Mouse (Mus musculus) urinary bladder, postnatal 36 days (tissue): ENCODE measurements around the gene Nacc1.
"Not testable (repeated sequence)": the region's sequence is repeated elsewhere in the genome, so short reads cannot be mapped to it uniquely, and the experiment has no call there.

Experiments used
- DNase-seq, 2 experiments: peaks; one replicate each; pipeline ENCODE4 v3.0.0; 2022; ENCODE audit warnings: low spot score in 2 of 2, mixed read lengths in 1 of 2

The Nacc1 gene

DNA sequence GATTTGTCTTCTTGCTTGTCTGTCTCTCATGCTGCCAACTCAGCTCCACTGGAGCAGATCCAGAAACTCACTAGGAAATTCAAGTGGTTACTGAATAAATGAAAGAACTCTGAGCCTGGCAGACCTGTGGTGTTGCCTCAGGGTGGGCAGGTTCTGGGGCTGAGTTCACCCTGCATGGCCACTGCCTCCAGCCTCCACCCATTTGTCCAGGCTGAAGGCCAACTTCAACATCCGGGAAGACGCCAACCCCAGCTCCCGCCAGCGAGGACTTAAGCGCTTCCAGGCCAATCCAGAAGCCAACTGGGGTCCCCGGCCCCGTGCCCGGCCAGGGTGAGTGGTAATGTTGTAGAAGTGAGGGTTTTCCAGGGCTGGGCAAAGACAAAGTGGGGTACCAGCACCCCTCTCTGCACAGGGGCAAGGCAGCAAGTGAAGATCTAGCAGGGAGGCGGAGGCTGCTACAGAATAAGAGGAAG, 11.3 kb upstream of the Nacc1 start:
- DNase-seq = peak; percentile 38 to 77

DNA sequence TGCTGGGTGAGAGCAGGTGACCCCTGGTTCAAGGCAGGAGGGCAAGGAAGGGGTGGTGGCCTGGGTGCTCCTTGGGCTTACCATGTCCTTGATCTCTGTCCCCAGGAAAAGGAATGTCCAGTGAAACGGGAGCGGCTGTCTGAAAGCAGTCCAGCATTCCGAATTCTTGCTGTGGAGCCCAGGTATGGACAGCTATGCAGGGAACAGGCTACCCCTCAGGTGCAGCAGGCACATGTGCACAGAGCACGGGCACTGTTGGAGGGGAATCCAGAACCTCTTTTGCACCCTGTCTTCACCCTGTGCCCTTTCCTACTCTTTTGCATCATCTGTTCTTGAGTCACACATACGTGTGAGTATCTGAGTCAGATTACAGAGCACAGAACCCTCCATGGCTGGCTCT, 10.6 kb upstream of the Nacc1 start:
- DNase-seq = no peak

DNA sequence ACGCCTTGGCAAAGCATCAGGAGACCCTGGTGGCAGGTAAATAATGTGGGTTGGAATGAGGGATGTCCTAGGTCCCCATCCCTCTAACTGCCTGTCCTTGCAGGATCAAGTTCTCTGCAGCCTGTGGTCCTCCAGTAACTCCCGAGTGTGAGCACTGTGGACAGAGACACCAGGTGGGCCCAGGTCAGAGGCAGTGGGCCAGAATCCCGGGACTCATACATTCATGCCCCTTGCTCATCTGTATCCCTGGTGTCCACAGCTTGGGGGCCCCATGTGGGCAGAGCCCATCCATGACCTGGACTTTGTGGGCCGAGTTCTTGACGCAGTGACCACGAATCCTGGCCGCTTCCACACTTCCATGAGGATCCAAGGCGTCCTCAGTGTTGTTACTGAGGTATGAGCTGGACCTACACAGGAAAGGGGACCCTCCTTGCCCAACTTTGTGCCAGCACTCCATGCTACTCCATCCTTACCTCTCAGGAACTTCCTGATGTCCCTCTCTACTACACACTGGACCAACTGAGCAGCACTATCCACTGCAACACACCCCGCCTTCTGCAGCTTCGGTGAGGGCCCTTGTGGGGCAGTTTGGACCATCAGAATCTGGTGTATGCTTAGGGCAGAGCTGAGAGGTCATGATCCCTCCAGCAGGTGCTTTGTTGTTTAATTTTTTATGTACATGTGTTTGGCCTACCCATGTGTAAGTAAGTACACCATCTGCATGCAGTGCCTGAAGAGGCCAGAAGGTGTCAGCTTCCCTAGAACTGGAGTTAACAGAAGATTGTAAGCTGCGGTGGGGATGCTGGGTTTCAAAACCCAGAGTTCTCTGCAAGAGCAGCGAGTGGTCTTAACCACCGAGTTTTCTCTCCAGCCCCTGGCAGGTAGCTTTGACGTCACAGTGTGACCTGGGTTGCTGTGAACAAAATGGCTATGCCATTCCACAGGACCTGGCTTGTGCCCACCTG, 9.8 kb upstream of the Nacc1 start:
- no peak for DNase-seq

DNA sequence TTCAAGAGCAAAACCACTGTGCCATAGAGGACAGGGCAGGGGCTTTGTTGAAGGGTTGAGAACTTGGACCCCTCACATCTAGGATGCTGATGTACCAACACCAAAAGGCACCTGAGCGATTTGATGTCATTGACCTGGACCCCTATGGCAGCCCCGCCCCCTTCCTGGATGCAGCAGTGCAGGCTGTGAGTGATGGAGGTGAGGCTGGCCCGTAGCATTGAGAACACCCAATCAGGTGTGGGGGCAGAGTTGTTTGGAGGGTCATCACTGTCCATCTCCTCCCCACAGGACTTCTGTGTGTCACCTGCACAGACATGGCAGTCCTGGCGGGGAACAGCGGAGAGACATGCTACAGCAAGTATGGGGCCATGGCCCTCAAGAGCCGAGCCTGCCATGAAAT, 7.5 kb upstream of the Nacc1 start:
- no peak for DNase-seq

DNA sequence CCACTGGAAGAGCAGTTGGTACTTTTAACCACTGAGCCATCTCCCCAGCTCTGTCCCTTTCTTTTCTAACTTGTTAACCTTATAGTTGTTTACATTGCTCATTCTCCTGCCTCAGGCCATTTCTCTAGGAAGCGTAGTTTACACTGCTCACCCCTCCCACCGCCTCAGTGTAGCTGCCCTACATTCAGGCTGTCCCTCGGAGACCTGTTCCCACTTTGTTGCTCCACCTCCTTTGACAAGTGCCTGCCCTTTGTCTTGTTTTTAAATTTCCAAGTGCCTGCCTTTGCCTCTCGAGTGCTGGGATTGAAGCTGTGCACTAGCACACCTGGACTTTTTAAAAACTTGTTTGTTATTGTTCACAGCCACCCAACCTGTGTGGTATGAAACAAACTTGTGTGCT, 5.7 kb upstream of the Nacc1 start:
- no peak for DNase-seq

DNA sequence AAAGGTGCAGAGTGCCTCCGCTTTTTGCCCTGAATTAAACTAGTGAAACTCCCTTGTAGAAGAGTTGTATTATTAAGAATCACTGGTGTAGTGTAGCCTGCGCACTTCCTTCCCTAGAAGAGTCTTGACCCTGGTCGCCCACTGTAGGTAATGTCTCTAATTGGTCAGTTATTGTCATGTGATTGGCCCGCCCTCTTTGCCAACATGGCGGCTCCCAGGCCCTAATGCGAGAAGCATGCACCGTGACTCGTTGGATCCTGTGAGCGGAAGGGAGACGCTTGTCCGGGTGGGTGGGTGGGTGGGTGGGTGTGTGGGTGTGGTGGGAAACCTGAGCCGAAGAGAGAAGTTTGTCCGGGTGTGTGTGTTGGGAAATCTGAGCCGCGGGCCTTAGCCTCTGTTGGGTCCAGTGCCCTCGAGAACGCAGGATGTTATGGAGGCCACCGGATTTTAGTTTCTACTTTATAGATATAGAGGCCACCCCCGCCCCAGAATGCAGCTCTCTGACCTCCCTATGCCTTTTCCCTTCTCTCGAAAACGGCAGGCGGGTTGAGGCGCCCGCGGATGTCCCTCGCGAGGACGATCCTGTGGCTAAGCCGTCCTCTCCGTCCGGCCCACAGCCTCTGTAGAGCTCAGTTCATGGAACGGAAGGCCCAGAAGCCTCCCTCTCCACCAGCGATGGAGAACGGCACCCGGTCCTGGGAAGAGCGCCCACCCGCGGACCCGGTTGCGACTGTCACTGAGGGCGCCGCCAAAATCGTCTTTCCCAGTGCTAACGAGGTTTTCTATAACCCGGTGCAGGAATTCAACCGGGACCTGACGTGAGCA, 1.6 kb upstream of the Nacc1 start:
- peak; percentile 87 to 88 for DNase-seq

DNA sequence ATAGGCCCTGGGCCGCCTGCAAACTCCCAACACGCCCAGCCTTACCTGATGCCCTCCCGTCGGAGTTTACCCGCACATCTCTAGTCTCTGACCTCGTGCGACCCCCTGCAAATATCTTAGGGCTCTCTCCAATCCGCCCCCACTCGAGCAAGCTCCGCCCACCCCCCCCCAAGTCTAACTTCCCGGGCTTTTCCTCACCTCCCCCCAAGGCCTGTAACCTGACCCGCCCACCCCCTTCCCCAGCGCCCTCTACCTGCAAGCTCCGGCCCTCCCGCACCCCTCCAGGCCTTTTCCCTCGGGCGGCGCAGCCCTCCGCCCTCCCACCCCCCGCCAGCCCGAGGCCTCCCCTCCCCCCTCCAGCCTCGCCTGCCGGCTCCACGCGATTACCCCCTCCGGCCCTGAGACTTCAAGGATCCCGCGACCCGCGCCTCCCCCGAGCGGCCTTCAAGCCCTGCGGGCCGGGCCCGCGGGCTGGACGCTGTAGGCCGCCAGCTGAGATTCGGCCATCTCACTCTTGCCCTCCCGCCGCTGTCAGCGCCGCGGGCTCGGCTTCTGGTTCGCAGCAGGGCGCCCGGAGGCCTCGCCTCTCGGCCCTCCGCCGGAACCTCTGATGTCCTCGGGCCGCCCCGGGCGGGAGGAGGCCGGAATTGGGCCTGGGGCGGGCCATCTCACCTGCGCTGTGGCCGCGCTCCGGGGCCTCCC, 508 bp downstream of the Nacc1 start:
- DNase-seq = peak in 1 of 2 experiments; percentile 50

DNA sequence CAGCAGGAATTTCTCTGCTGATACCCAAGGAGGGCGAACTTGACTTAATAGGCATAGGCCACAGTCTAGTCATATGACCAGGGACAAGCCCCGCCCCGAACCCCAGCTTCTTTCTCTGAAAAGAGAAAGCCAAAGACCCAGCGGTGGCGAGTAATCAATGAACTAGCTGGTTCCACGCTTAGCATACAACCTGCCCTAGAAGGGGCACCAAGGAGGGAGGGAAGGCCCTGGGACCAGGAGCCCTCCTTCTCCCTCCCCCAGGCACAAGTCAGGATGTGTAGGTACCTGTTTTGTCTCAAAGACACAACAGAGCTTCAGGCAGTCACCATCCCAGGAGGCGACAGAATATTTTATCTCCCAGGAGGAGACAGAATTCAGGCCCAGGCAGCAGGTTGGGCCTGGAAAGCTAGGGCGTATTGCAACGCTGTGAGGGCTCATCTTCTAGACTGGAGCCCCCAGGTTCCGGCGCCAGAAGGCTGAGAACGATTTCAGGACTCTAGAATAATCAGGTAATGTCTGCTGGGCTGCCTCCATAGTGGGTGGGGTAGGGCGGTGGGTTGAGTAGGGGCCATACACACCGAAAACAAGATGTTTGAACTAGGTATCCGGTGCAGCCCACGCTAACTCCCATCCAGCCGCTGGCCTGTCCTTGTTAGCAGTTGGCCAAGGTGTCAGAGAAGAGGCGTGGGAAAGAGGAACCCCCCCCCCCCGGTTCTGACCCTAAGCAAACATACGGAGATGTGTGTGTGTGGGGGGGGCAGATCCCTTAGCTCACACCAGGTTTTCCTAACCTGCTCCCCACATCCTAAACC, 1.3 kb downstream of the Nacc1 start, which contains the start of gene Trmt1:
Trmt1 (plus strand) TSS at position 117 of the 812 bp plus-strand sequence.
- no peak for DNase-seq

DNA sequence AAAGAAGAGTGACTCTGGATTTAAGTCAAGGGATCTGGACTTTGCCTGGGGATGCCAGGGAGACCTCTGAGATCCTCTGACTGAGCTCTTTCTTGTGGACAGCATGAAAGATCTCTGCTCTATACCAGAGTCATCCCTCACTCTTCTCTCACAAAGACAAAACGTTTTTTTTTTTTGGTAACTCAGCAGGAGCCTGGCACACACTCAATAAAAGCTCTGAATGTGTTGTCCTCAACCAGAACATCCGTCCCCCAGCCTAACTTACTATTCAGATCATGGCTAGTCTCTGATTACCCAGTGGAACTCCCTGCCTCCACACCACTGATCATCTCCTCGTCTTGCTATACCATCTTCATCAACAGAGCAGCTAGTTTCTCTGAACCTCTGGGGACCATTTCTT, 3.1 kb downstream of the Nacc1 start:
- DNase-seq = no peak

DNA sequence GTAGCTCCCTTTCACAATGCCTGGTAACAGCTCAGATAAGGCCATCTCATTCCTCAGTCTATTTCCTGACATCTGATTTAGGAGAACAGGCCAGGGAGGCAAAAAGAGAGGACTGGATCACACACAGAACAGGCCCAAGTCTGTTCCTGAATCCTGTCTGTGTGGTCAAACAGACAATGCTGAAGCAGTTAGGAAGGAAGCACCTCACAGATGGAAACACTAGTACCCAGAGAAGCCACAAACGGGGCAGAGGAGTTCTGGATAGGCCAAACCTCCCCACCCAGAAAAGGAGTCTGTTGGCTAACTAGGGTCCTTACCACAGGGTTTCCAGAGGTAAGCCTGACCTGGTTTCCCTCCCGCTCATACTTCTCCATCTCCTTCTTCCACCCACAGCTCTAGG, 5.4 kb downstream of the Nacc1 start:
- no peak for DNase-seq

DNA sequence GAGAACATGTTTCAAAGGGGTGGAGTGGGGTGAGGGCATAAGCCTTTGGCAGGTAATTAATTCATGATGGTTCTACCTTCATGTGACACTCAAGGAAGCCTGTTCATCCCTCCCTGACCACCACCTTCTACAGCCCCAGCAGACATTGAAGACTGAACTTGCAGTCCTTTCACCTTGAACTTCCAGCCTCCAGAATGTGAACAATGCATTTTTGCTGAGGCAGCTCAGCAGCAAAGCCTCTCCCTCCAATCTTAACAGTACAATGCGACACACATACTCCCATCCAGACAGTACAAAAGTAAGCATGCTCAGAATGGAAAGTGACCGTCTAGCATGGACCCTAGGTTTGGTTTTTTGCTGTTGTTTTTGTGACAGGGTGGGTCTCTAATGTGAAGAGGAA, 6.2 kb downstream of the Nacc1 start:
- no peak for DNase-seq

DNA sequence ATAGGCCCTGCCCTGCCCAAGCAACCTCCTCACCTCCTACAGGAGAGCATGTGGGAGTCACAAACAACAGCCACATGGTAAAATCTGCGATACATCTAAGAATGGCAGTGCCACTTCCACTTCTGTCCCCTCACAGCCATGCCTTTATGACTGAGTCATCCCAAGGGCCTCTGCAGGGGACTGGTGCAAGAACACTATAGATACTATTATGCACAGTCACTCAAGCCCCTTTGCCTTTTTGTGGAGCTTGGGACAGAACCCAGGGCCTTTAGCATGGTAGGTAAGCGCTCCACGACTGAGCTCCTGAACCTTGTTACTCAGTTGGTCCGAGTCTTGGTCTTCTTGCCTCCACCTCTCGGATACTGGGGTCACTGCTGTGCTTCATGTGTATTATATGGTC, 10.4 kb downstream of the Nacc1 start:
- DNase-seq = no peak

DNA sequence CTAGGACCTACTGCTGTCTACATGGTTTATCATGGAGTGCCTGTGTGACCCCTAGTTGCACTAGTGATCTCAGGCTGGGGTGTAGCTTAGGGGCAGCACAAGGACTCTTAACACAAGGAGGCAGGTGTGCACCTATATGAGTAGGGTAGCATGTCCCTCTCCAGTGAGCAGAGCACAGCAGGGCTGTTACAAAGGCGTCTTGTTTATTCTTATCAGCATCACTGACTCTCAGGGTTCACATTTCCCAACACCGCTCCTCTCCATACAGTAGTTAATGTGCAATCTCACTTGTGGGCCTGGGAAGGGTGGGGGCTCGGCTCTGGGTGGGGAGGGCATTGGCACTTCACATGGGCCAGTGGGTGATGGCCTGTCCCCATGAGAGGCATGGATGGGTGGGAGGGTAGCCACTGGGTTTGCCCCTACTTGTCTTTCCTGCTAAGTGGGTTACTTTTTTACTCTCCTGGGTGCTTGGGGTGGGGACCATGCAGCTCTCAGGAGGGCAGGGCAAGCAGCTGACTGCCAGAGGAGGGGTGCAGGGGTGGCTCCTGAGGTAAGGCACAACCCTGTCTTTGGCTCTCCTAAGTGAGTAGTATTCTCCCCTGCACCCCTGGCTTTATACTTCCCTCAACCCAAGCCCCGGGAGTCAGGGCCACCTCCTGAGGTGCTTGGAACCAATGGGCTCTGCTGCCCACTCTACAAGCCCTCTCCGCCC, 17.2 kb downstream of the Nacc1 start:
- not testable (repeated sequence) for DNase-seq

DNA sequence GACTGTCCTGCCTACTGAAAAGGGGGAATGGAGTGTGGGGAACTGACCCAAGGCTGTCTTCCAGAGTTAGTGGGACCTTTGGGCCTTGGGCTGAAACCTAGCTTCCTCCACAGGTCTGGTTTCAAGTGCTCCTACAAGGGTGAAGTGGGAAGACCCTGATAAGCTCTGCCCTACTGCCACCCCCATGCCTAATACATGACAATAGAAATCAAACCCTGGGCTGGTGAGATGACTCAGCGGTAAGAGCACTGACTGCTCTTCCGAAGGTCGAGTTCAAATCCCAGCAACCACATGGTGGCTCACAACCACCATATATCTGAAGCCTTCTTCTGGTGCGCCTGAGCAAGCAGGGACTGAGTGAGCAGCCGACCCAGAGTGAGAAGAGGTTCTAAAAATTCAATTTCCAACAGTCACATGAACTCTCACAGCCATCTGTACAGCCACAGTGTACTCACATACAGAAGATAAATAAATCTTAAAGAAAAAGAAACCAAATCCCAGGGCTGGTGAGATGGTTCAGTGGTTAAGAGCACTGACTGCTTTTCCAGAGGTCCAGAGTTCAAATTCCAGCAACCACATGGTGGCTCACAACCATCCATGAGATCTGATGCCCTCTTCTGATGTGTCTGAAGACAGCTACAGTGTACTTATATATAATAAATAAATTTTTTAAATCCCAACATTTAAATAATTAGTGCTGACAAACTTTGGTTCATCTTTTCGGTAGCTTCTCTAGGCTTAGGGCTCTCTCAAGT, 18.8 kb downstream of the Nacc1 start:
- DNase-seq = no peak

DNA sequence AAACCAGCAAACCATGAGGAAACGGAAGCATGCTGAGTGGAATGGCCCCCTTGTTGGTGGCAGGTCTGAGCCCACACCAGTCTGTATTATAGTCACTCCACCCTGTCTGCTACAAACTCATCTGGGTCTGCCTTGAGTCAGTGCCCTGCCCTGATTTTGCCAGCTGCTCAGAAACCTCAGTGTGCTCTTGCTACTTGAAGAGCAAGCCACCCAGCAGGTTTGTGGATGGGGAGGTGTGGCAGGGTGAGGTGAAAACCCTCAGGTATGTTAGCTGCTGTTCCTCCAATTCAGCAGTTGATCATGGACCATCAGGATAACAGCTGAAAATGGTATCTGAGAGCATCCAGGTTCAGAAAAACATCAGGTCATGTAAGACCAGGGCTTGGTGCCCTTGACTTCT, 19.6 kb downstream of the Nacc1 start:
- DNase-seq = no peak

DNA sequence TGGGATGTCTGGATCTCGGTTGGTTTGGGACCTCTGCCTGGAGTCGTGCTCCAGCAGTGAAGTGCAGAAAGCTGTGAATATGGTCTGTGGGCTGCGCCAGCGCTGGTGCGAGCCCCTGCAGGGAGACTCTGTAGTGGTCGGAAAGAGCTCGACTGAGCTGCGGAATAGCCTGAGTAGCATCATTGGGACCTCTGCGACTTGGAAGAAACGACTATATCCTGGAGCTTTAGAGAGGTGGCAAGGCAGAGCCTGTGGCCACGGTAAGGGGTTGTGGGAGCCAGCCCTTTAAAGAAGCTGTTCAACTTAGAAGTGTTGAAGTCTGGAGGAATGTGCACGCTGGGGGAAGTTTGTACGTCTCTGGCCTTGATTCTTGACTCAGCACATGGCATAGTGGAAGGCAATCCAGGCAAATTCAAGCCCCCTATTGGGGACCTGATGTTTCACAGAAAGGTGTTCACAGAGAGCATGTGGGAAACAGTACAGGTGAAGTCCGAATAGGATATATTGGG, 22.2 kb downstream of the Nacc1 start:
- DNase-seq = no peak

DNA sequence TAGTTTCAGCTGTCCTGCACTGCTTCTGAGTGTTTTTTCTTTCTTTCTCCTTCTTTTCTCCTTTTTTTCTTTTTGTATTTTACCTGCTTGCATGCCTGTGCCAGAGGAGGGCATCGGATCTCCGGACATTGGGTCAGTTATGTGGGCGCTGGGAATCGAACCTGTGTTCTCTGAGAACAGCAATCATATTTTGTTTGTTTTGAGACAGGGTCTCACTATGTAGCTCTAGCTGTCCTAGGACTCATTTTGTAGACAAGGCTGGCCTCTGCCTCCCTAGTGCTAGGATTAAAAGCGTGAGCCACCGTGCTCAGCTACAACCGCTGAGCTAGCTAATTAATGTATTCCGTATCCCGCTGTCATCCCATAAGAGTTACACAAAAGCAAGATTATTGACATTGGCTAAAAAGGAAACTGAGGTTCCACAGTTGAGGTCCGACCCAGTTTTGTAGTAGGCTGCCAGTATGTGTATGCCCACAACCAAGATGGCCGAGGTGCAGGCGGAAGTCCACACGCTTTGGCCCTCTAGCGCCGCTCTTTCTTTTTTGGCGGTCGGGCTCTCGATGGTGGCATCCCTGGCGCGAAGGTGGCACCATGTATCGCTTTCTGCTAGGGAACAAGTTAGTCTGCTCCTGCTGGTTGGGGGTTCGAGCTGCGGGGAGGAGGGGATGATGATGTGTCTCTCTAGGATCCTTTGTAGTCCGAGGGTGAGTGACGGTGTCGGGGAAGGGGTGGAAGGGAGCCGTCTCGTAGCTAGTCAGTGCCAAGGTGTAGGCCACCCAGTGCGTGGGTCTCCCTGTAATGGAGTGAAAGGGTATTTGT, 22.9 kb downstream of the Nacc1 start:
- DNase-seq = peak; percentile 64 to 81

DNA sequence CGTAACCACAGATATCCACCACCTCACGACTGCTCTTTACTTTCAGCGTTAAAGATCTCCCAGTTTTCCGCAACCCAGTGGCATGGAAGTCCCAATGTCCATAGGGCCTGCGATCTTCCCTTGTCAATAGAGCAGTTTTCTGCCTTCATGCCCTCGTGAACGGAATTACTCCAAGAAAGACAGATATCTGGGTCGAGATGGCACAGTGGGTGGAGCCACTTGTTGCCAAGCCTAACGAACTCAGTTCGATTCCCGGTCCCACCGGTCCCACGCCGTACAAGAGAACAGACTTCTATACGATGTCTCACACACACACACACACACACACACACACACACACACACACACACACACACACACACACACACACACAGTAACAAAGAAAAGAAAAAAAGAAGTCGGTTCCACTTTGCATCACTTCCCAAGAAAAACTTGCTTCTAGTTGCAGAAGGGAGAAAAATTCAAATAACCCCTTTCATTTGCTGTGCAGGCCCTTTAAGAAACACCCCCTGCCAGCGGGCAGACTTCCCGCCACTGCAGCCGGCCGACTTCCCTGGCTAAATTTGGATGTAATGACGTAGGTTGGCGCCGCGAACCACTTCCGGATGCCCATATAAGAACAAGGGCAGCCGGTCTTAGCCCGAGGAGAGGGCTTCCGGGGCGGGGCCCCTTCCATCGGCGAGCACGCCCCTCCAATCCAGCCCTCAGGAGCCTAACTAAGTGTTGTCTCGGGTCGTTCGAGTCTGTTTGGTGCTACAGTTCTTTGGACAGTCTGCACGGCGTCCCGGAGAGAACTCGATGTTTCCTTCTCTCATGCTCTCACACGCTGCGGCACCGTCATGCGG, 24.0 kb downstream of the Nacc1 start:
- peak; percentile 96 to 98 for DNase-seq
